Mouse (Mus musculus): Measurements from ENCODE around the gene Rasd2. TPM values are rescaled to one million over a fixed set of nuclear protein-coding genes. Genes with fewer than 3 reads are reported as not detected.

Rasd2 gene
- 0.57 and 0.67 TPM in 2 replicates for polyA plus RNA-seq (2014; fragmentation: Nextera tagmentation; extraction: Ambion mirVana)

DNA sequence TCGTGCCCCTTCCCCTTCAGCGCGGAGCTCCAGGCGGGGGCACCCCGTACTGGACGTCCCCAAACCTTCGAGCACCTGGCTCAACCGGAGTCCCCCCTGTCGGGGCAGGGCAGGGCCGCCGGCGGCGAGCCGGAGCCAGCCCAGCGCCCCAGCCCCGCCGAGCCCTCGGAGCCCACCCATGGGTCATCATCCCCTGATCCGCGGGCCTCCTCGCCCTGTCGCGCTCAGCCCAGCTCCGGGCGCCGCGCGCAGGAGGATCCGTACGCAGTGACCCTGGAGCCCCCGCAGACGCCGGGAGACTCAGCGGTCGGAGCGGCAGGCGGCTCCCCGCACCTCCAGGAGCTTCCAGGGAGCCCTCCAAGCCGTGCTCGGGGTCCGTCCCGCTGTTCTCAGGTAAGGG, at the start of gene Rasd2:
TSS of gene Rasd2 (plus strand) at position 259 of the 400 bp plus-strand sequence.
- no peaks in the 10 kb centered on the region for H3K9me3 ChIP-seq (ENCODE audit: control insufficient read depth, low read length)
- peaks cover 56% of the 10 kb centered on the region for H3K27me3 ChIP-seq (ENCODE audit: control insufficient read depth, insufficient read depth, low read length)
- WGBS = 1% methylated on average over 41 of the region's 42 CpGs

DNA sequence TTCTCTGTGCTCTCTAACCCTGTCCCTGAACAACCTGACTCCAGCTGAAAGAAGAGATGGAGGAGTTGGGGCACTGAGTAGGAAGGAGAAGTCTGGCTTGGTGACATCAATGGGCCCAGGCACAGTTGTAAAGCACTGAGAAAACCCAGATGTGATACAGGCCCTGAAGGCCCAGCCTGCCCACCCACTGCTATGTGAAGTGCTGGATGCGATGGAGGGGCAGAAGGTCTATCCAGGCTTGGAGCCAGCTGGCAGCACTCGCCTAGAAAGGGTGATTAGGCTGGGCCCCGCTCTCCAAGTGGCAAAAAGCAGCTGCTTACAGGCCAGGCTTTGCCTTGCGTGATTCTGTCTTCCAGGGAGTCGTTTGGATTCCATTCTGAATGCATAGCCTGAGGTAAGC, 44.4 kb upstream of the Rasd2 start:
- 37% methylated on average over 5 of the region's 5 CpGs for WGBS
- H3K9me3 ChIP-seq (ENCODE audit: control insufficient read depth, low read length) = no peaks in the 10 kb centered on the region
- ATAC-seq (ENCODE audit: insufficient number of reproducible peaks, insufficient read depth, low FRiP score, low read depth) = peak; percentile 47; the same call in 1 of the 2 replicates
- H3K4me2 ChIP-seq (ENCODE audit: low read length) = no peak overlapping the region
- no peaks in the 10 kb centered on the region for H3K27me3 ChIP-seq (ENCODE audit: control insufficient read depth, insufficient read depth, low read length)
- no peak overlapping the region for H3K9ac ChIP-seq (ENCODE audit: low read length)
- H3K4me1 ChIP-seq (ENCODE audit: control insufficient read depth in 2 of 2, insufficient read depth in 2 of 2, low read length in 2 of 2) = 0 out of 4 replicates have a peak, but pooled peaks cover 0 to 3% of the 10 kb centered on the region in 2 experiments
- no peak overlapping the region for H3K4me3 ChIP-seq (ENCODE audit: control insufficient read depth in 1 of 2, insufficient read depth in 1 of 2, low read depth in 1 of 2, low read length in 2 of 2)
- no peaks in the 10 kb centered on the region for H3K36me3 ChIP-seq (ENCODE audit: control insufficient read depth, insufficient read depth, low read length)
- H3K27ac ChIP-seq (replicated peaks in 1 of 2; ENCODE audit: control insufficient read depth in 1 of 2, insufficient read depth in 1 of 2, low read depth in 2 of 2, low read length in 2 of 2) = no peak overlapping the region

More for the DNA sequence above, at the start of gene Rasd2:
- ATAC-seq (ENCODE audit: insufficient number of reproducible peaks, insufficient read depth, low FRiP score, low read depth) = no peak
- Histone ChIP-seq H3K4me2 (ENCODE audit: low read length) (peak within 1 kb of the TSS; percentile 93), H3K36me3 (ENCODE audit: control insufficient read depth, insufficient read depth, low read length) (no peaks in the 10 kb centered on the region), H3K4me3 (ENCODE audit: control insufficient read depth in 1 of 2, insufficient read depth in 1 of 2, low read depth in 1 of 2, low read length in 2 of 2) (peak within 1 kb of the TSS; percentile 43 to 56), H3K9ac (ENCODE audit: low read length) (peak within 1 kb of the TSS; percentile 68), H3K27ac (replicated peaks in 1 of 2; ENCODE audit: control insufficient read depth in 1 of 2, insufficient read depth in 1 of 2, low read depth in 2 of 2, low read length in 2 of 2) (no peak within 1 kb of the TSS), H3K4me1 (ENCODE audit: control insufficient read depth in 2 of 2, insufficient read depth in 2 of 2, low read length in 2 of 2) (peaks cover 5 to 21% of the 10 kb centered on the region in 2 experiments; a peak in 3 of 4 replicates)

DNA sequence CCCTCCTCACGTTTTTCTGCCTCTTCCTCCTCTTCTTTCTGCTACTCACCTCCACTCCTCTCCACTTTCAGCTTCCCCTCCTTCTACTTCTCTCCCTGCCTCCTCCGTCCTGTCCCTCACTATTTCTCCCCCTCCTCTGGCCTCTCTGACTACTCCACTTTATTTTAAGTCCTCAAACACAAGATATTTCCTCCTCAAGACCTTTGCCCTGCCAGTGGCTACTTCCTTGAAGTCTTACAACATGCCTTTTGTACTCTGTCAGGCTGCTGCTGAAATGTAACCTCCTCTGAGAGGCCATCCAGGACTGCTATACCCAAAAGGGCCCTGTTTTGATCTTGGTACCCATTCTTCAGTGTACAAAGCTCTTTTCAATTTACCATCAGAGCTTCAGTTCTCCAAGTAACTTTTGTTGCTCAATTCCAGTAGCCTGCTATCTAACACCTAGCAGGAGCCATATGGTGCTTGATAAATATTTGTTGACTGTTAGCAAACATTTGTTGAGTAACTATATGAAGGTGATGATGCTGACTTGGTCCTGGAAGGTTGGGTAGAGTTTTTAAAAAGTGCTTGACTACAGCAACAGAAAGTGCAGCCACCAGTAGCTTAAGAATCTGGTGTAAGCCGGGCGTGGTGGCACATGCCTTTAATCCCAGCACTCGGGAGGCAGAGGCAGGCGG, 41.6 kb upstream of the Rasd2 start:
- no peaks in the 10 kb centered on the region for H3K27me3 ChIP-seq (ENCODE audit: control insufficient read depth, insufficient read depth, low read length)
- no peak for ATAC-seq (ENCODE audit: insufficient number of reproducible peaks, insufficient read depth, low FRiP score, low read depth)
- 73% methylated on average over 6 of the region's 6 CpGs for WGBS
- H3K9ac ChIP-seq (ENCODE audit: low read length) = no peak overlapping the region
- no peaks in the 10 kb centered on the region for H3K9me3 ChIP-seq (ENCODE audit: control insufficient read depth, low read length)
- H3K36me3 ChIP-seq (ENCODE audit: control insufficient read depth, insufficient read depth, low read length) = no peaks in the 10 kb centered on the region
- H3K4me2 ChIP-seq (ENCODE audit: low read length) = no peak overlapping the region
- H3K4me1 ChIP-seq (ENCODE audit: control insufficient read depth in 2 of 2, insufficient read depth in 2 of 2, low read length in 2 of 2) = 0 out of 4 replicates have a peak, but pooled peaks cover 0 to 3% of the 10 kb centered on the region in 2 experiments
- H3K27ac ChIP-seq (replicated peaks in 1 of 2; ENCODE audit: control insufficient read depth in 1 of 2, insufficient read depth in 1 of 2, low read depth in 2 of 2, low read length in 2 of 2) = no peak overlapping the region
- no peak overlapping the region for H3K4me3 ChIP-seq (ENCODE audit: control insufficient read depth in 1 of 2, insufficient read depth in 1 of 2, low read depth in 1 of 2, low read length in 2 of 2)

- ATAC-seq (ENCODE audit: insufficient number of reproducible peaks, insufficient read depth, low FRiP score, low read depth) = no peak
- WGBS = 66% methylated on average over 3 of the region's 3 CpGs
These were observed 20.7 kb upstream of the Rasd2 start for GRCm38 (mm10) chr8:75193022-75193421.

DNA sequence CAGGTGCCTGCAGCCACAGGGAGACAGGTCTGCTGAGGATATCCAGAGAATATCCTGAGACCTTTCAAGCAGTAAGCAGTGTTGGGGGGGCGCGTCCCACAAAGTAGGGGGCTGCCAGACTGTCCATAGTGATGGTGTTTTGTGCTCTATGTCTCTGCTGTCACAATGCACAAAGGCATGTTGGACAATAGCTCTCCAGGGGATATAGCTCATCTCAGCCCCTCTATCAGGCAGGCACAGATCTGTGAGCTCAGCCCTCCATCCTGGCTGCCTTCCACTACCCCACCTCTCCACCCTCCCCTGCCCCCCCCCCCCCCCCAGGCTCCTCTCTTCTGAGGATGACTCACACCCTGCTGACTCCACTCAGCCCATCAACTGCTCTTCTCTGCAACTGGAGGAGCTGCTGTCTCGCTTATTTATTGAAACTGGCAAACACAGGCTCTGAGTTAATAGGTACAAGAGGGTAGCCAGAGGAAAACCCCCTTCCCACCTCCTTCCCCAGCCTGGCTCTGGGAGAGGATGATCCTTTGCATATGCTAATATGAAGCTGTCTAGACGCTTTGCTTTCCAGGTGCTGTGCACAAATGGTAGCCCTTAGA, 19.2 kb upstream of the Rasd2 start:
- Histone ChIP-seq H3K27me3 (ENCODE audit: control insufficient read depth, insufficient read depth, low read length) (no peaks in the 10 kb centered on the region; the same call in 1 of the 2 replicates), H3K27ac (replicated peaks in 1 of 2; ENCODE audit: control insufficient read depth in 1 of 2, insufficient read depth in 1 of 2, low read depth in 2 of 2, low read length in 2 of 2) (no peak overlapping the region), H3K4me2 (ENCODE audit: low read length) (no peak overlapping the region), H3K9me3 (ENCODE audit: control insufficient read depth, low read length) (no peaks in the 10 kb centered on the region), H3K4me1 (ENCODE audit: control insufficient read depth in 2 of 2, insufficient read depth in 2 of 2, low read length in 2 of 2) (peaks cover 0 to 2% of the 10 kb centered on the region in 2 experiments; a peak in 1 of 4 replicates), H3K9ac (ENCODE audit: low read length) (no peak overlapping the region), H3K36me3 (ENCODE audit: control insufficient read depth, insufficient read depth, low read length) (no peaks in the 10 kb centered on the region), H3K4me3 (ENCODE audit: control insufficient read depth in 1 of 2, insufficient read depth in 1 of 2, low read depth in 1 of 2, low read length in 2 of 2) (no peak overlapping the region)
- 48% methylated on average over 4 of the region's 4 CpGs for WGBS
- no peak for ATAC-seq (ENCODE audit: insufficient number of reproducible peaks, insufficient read depth, low FRiP score, low read depth)

More at GRCm38 (mm10) chr8:75193022-75193421, 20.7 kb upstream of the Rasd2 start:
- no peak overlapping the region for H3K9ac ChIP-seq (ENCODE audit: low read length)
- H3K4me3 ChIP-seq (ENCODE audit: control insufficient read depth in 1 of 2, insufficient read depth in 1 of 2, low read depth in 1 of 2, low read length in 2 of 2) = no peak overlapping the region
- no peaks in the 10 kb centered on the region for H3K4me1 ChIP-seq (ENCODE audit: control insufficient read depth in 2 of 2, insufficient read depth in 2 of 2, low read length in 2 of 2)
- no peaks in the 10 kb centered on the region; the same call in 1 of the 2 replicates for H3K27me3 ChIP-seq (ENCODE audit: control insufficient read depth, insufficient read depth, low read length)
- no peaks in the 10 kb centered on the region for H3K9me3 ChIP-seq (ENCODE audit: control insufficient read depth, low read length)
- H3K27ac ChIP-seq (replicated peaks in 1 of 2; ENCODE audit: control insufficient read depth in 1 of 2, insufficient read depth in 1 of 2, low read depth in 2 of 2, low read length in 2 of 2) = no peak overlapping the region
- no peaks in the 10 kb centered on the region for H3K36me3 ChIP-seq (ENCODE audit: control insufficient read depth, insufficient read depth, low read length)
- H3K4me2 ChIP-seq (ENCODE audit: low read length) = no peak overlapping the region

GRCm38 (mm10) chr8:75197170-75197569, 16.6 kb upstream of the Rasd2 start:
- no peak for ATAC-seq (ENCODE audit: insufficient number of reproducible peaks, insufficient read depth, low FRiP score, low read depth)
- H3K4me1 ChIP-seq (ENCODE audit: control insufficient read depth in 2 of 2, insufficient read depth in 2 of 2, low read length in 2 of 2) = peaks cover 0 to 6% of the 10 kb centered on the region in 2 experiments; a peak in 2 of 4 replicates
- no peaks in the 10 kb centered on the region for H3K9me3 ChIP-seq (ENCODE audit: control insufficient read depth, low read length)
- H3K4me2 ChIP-seq (ENCODE audit: low read length) = no peak overlapping the region
- H3K27ac ChIP-seq (replicated peaks in 1 of 2; ENCODE audit: control insufficient read depth in 1 of 2, insufficient read depth in 1 of 2, low read depth in 2 of 2, low read length in 2 of 2) = no peak overlapping the region
- H3K4me3 ChIP-seq (ENCODE audit: control insufficient read depth in 1 of 2, insufficient read depth in 1 of 2, low read depth in 1 of 2, low read length in 2 of 2) = no peak overlapping the region
- no peaks in the 10 kb centered on the region; the same call in 1 of the 2 replicates for H3K27me3 ChIP-seq (ENCODE audit: control insufficient read depth, insufficient read depth, low read length)
- H3K36me3 ChIP-seq (ENCODE audit: control insufficient read depth, insufficient read depth, low read length) = no peaks in the 10 kb centered on the region
- H3K9ac ChIP-seq (ENCODE audit: low read length) = no peak overlapping the region
- WGBS = 67% methylated on average over 3 of the region's 3 CpGs

DNA sequence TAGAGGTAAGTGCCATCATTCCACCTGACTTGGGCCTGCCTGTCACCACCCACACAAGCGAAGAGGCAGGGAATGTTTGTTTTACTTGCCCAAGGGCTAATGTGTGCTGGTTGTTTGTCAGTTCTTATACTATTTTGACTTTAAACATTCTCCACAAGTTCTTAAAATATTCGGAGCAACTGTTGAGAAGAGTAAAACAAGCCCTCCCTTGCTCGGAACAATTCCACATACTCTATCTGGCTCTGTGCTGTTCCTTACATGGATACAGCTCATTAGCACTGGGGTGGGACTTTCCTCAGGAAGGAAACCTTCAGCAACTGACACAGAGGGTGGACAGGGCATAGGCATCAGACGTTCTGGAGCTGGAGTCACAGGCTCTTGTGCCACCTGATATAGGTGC, 15.9 kb upstream of the Rasd2 start:
- Histone ChIP-seq H3K36me3 (ENCODE audit: control insufficient read depth, insufficient read depth, low read length) (no peaks in the 10 kb centered on the region), H3K9me3 (ENCODE audit: control insufficient read depth, low read length) (no peaks in the 10 kb centered on the region), H3K4me2 (ENCODE audit: low read length) (no peak overlapping the region), H3K4me3 (ENCODE audit: control insufficient read depth in 1 of 2, insufficient read depth in 1 of 2, low read depth in 1 of 2, low read length in 2 of 2) (no peak overlapping the region), H3K4me1 (ENCODE audit: control insufficient read depth in 2 of 2, insufficient read depth in 2 of 2, low read length in 2 of 2) (peaks cover 0 to 6% of the 10 kb centered on the region in 2 experiments; a peak in 2 of 4 replicates), H3K27me3 (ENCODE audit: control insufficient read depth, insufficient read depth, low read length) (no peaks in the 10 kb centered on the region; the same call in 1 of the 2 replicates), H3K27ac (replicated peaks in 1 of 2; ENCODE audit: control insufficient read depth in 1 of 2, insufficient read depth in 1 of 2, low read depth in 2 of 2, low read length in 2 of 2) (0 out of 4 replicates have a peak overlapping the region, but pooled peaks of 1 of the 2 experiments have one; percentile 28), H3K9ac (ENCODE audit: low read length) (no peak overlapping the region)
- WGBS = 49% methylated on average over 4 of the region's 4 CpGs
- ATAC-seq (ENCODE audit: insufficient number of reproducible peaks, insufficient read depth, low FRiP score, low read depth) = no peak

Data from heart, embryonic 14.5 days (tissue).